Mouse (Mus musculus) gastrocnemius, adult 8-10 months (tissue): ENCODE measurements around the gene Cc2d2b. TPM values are rescaled to one million over a fixed set of nuclear protein-coding genes. Genes with fewer than 3 reads are reported as not detected.

Experiments used
- DNase-seq, 2 experiments: peaks; one replicate each; pipeline ENCODE4 v3.0.0; 2022; ENCODE audit warnings: low spot score in 2 of 2
- total RNA-seq, 4 experiments: library from RNA; stranded (reverse); gene quantifications; 2 replicates each; pipeline ENCODE4 v1.2.4; 2022

The Cc2d2b gene
- total RNA-seq, 4 experiments from 2014 or later: not detected

GRCm38 (mm10) chr19:40754311-40754710, 5.8 kb downstream of the Cc2d2b start:
- no peak for DNase-seq

GRCm38 (mm10) chr19:40760071-40760470, 11.5 kb downstream of the Cc2d2b start:
- DNase-seq: no peak

- no peak for DNase-seq
These were observed 13.6 kb downstream of the Cc2d2b start for GRCm38 (mm10) chr19:40762023-40762759.

GRCm38 (mm10) chr19:40767189-40767588, 18.6 kb downstream of the Cc2d2b start:
- DNase-seq: no peak

GRCm38 (mm10) chr19:40769341-40769770, 20.8 kb downstream of the Cc2d2b start:
- no peak for DNase-seq

GRCm38 (mm10) chr19:40788004-40788714, 39.6 kb downstream of the Cc2d2b start:
- DNase-seq: no peak

- DNase-seq: no peak
These were observed 40.1 kb downstream of the Cc2d2b start for GRCm38 (mm10) chr19:40788715-40789084.

GRCm38 (mm10) chr19:40805176-40805737, 56.7 kb downstream of the Cc2d2b start:
- DNase-seq: no peak

- no peak for DNase-seq
These were observed 61.3 kb downstream of the Cc2d2b start for GRCm38 (mm10) chr19:40809858-40810257.

- no peak for DNase-seq
These were observed 63.3 kb downstream of the Cc2d2b start for GRCm38 (mm10) chr19:40811840-40812239.

- no peak for DNase-seq
These were observed 64.2 kb downstream of the Cc2d2b start for GRCm38 (mm10) chr19:40812778-40813177.

- no peak for DNase-seq
These were observed 64.8 kb downstream of the Cc2d2b start for GRCm38 (mm10) chr19:40813385-40813784.

GRCm38 (mm10) chr19:40815645-40816183, 67.2 kb downstream of the Cc2d2b start:
- no peak for DNase-seq

- DNase-seq: no peak
These were observed 69.5 kb downstream of the Cc2d2b start for GRCm38 (mm10) chr19:40817901-40818532.

- no peak for DNase-seq
These were observed 70.2 kb downstream of the Cc2d2b start for GRCm38 (mm10) chr19:40818764-40819163.

GRCm38 (mm10) chr19:40821306-40821825, 72.8 kb downstream of the Cc2d2b start:
- no peak for DNase-seq

GRCm38 (mm10) chr19:40825636-40826035, 77.1 kb downstream of the Cc2d2b start:
- DNase-seq: no peak

GRCm38 (mm10) chr19:40826735-40827134, 78.2 kb downstream of the Cc2d2b start:
- no peak for DNase-seq

- DNase-seq: no peak
These were observed 81.6 kb downstream of the Cc2d2b start for GRCm38 (mm10) chr19:40830198-40830597.

- DNase-seq: peak; percentile 82 to 85
These were observed 82.3 kb downstream of the Cc2d2b start, which contains the start of gene Ccnj for GRCm38 (mm10) chr19:40830703-40831415. Gene Ccnj (plus strand): TSS chr19:40831279.
